Mouse (Mus musculus) ES-CJ7 (cell line): Measurements from ENCODE around the gene Plcxd1.
A peak's percentile ranks its signal among the peaks of the same experiment; 100 is the strongest.
"Not testable (repeated sequence)": the region's sequence is repeated elsewhere in the genome, so short reads cannot be mapped to it uniquely, and the experiment has no call there.

Experiments used
- DNase-seq: peaks from one replicate; pipeline ENCODE4 v3.0.0; 2011; ENCODE audit warnings: low read depth, low spot score

Plcxd1 gene

DNA sequence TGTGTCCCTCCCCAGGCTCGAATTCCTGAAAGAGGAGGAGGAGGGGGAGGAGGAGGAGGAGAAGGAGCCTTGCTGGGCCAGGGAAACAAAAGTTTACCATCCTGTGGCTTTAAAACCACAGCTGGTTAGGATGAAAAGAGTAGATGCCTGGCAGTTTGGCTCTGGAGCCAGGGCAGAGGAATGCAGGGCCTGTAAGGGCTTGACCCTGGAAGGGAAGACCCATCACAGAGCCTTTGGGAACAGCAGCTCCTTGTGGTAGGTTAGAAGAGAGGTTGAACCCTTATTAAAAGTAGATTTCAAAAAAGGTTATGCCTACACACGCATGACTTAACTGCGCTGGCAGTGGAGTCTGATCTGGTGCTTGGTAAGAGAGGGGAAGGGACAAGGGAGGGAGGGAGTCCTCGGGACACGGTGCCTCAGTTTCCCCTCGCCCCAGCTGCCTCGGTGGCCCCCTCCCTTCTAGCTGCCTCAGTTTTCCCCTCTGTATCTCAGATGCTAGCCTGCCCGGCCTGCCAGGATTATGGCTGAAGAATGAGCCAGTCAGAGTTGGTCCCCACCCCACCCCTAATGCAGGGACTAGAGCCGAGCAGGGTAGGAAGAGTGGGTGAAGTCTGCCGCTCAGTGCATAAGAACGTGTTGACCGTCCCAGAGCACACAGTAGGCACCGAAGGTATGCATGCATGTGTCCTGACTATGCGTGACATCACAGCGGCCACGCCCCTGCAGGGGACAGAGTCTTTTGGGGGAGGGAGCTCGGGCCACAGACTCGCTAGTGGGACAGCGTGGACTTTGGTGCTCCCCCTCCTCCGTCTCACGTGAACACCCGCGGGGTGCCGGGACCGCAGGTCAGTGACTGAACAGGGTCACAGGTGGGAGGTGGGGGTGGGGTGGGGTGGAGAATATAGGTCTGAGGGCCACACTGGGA is at the start of gene Plcxd1:
TSS of gene Plcxd1 (plus strand) at position 314 of the 925 bp plus-strand sequence.
- peak; percentile 62 for DNase-seq

DNA sequence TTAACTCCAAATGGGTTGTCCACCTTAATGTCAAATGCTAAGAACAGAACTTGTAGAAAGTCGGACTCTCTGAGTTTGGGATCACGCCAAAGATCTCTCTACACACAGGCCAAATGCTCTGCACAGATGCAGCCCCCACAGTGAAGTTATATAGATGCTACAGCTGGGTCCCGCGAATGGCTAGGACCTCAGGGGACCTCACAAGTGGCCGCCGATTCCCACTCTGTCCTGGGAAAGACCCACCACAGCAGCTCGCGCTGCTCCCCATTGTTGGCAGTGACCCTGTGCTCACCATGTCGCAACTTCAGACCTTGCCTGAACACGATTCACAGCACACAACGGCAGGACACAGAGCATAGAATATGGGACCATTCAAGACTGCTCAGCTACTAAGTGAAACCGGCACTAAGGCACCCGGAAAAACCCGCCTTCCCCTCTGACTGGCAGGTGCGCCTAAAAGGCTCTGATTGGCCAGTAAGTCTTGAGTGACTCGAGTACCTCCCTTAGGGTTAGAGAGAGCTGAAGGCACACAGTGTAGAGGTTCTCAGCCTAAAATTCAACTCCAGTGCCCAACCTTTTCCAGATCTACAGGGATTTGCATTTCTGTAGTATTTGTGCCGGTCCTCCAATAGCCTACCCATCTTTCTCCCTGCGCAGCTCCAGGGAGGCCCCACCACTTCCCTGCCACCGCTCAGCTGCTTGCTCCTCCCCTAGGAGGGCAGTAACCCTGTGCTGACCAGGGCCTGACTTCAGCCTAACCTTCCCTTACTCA is 41.9 kb upstream of the Plcxd1 start:
- peak; percentile 86 for DNase-seq

DNA sequence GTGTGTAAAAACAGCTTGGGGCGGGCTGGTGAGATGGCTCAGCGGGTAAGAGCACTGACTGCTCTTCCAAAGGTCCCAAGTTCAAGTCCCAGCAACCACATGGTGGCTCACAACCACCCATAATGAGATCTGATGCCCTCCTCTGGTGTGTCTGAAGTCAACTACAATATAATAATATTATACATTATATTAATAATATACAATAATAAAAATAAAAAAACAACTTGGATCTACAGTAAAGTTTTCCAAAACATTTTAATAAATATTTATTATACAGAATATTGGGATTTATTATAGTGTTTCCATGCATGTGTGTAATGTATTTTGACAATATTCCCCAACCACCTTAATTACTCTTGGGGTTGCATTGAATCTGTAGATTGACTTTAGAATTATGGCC is 27.4 kb upstream of the Plcxd1 start, which contains the start of gene Gm17655:
TSS of gene Gm17655 (minus strand) at position 101 of the 400 bp plus-strand sequence.
- DNase-seq: not testable (repeated sequence)

GRCm38 (mm10) chr5:110082961-110083360 is 16.8 kb upstream of the Plcxd1 start:
- DNase-seq: peak; percentile 83

DNA sequence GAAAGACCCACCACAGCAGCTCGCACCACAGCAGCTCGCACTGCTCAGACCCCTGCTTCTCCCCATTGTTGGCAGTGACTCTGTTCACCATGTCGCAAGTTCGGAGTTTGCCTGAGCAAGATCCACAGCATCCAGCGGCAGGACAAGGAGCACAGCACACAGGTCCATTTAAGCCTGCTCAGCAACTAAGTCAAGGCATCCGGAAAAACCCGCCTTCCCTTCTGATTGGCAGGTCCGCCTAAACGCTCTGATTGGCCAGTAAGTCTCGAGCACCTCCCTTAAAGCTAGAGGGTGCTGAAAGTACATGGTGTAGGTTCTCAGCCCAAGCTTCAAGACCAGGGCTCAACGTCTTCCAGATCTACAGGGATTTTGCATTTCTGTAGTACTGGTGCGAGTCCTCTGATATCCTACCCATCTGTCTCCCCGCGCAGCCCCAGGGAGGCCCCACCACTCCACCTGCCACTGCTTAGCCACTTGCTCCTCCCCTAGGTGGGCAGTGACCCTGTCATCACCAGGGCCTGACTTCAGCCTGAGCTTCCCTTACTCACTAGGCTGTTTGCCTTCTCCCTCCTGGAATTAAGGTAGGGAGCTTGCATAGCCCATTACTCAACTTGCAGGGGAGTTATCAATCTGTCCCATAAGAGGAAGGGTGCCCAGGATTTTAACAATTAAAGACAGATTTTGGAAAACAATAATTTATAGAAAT is 13.5 kb upstream of the Plcxd1 start:
- DNase-seq: peak; percentile 89

DNA sequence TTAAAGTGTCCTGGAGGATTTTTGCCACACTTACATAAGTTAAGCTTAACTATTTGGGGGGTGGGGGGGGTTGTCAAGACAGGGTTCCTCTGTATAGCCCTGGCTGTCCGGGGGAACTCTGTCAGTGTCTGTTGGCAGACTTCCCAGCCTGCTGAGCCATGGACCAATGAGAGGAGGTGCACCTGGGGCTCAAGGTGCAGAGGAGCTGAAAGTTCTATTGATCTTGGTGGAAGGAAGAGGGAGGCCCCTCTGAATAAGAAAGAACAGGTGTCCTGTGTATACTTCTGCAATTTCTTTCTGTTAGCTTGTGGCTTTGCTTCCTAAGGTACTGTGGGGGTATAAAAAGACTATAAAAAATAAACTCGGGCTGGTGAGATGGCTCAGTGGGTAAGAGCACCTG is 8.2 kb upstream of the Plcxd1 start:
- no peak for DNase-seq

DNA sequence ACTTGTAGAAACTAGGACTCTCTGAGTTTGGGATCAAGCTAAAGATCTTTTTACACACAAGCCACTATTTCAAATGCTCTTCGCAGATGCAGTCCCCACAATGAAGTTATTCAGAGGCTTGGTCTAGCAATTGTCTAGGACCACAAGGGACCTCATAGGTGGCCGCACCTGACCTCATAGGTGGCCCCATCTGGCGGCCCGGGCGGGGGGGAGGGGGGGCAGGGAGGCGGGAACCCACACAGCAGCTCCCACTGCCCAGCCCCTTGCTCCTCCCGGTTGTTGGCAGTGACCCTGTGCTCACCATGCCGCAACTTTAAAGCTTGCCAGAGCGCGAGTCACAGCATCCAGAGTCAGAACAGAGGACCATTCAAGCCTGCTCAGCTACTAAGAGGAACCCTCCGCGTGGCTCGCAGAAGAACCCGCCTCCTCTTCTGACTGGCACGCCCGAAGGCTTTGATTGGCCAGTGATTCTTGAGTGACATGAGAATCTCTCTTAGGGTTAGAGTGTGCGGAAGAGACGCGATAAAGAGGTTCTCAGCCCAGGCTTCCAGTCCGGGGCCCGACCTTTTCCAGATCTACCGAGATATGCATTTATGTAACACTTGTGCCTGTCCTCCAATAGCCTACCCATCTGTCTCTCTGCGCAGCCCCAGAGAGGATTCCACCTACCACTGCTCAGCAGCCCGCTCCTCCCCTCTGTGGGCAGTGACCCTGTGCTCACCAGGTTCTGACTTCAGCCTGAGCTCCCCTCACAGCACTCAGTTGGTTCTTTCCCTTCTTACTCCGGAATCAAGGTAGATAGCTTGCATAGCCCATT is 5.5 kb upstream of the Plcxd1 start, which contains the start of gene Gm35315:
TSS of gene Gm35315 (minus strand) at position 391 of the 817 bp plus-strand sequence.
- peak; percentile 93 for DNase-seq

GRCm38 (mm10) chr5:110094847-110095213 is 4.9 kb upstream of the Plcxd1 start:
- DNase-seq: no peak

DNA sequence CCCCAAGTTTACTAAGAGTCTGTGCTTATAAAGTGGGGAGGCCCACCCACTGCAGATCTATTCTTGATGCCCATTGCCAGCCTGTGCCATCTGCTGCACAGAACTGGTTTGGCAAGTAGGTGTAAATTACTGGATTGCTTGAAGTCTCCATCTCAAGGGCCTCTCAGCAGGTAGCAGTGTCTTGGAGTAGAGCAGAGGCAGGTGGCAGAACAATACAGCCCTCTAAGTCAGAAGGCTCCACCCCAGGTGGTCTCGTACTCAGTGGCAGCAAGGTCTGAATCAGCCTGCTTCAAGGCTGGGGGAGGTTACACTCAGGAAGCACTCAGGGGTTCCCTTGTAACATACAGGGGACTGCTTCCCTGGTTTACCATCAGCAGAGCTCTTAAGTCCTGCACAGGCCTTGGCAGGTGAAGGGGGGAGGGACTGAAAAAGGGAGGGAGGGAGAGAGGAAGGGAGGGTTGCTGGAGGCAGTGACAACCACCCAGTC is 735 bp upstream of the Plcxd1 start:
- DNase-seq: peak; percentile 96

GRCm38 (mm10) chr5:110100921-110101631 is 1.3 kb downstream of the Plcxd1 start:
- DNase-seq: no peak

- peak; percentile 33 for DNase-seq
Measured at GRCm38 (mm10) chr5:110101716-110102347, 2.1 kb downstream of the Plcxd1 start.

DNA sequence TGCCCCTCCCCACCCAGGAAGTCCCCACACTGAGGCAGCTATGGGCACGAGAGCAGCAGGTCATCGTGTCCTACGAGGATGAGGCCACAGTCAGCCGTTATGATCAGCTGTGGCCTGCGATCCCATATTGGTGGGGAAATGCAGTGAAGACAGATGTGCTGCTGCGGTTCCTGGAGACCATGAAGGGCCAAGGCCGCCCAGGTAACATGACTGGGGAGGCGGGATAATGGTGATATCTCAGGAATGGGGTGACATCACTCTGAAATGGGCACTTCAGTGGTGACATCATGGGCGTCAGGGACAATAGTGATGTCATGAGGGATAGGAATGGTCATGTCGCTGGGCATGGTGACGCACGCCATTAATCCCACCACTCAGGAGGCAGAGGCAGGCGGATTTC is 2.7 kb downstream of the Plcxd1 start:
- DNase-seq: no peak

- no peak for DNase-seq
Measured at GRCm38 (mm10) chr5:110102853-110103625, 3.3 kb downstream of the Plcxd1 start.

GRCm38 (mm10) chr5:110103901-110104615 is 4.3 kb downstream of the Plcxd1 start:
- DNase-seq: no peak

DNA sequence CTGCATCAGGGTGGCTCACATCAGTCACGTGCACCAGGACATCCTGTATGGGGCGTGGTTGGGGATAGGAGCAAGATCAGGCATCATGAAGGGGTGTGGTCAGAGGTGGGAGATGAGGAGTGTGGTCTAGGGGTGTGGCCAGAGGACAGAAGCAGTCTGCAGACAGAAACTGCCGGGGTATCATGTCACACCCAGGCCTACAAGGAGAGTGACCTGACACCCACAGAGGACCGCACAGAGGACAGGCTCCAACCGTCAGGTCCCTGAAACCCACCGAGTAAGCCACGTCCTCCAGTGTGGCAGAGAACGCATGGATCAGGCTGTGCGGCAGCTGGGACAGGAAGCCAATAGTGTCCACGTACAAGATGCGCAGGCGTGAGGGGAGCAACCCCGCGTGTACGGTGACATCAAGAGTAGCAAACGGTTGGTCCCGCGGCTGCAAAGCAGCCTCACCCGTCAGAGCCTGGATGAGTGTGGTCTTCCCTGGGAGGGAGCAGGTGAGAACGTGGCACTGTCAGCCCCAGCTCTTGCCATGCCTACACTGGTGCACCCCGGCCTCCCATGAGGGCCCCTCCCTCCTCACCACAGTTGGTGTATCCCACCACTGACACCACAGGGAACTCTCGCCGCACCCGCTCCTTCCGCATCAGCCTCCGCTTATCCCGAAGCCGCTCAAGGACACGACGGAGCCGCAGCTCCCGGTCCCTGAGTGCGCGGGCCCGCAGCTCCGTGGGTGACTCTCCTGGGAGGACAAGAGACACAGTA is 5.0 kb downstream of the Plcxd1 start:
- peak; percentile 69 for DNase-seq

DNA sequence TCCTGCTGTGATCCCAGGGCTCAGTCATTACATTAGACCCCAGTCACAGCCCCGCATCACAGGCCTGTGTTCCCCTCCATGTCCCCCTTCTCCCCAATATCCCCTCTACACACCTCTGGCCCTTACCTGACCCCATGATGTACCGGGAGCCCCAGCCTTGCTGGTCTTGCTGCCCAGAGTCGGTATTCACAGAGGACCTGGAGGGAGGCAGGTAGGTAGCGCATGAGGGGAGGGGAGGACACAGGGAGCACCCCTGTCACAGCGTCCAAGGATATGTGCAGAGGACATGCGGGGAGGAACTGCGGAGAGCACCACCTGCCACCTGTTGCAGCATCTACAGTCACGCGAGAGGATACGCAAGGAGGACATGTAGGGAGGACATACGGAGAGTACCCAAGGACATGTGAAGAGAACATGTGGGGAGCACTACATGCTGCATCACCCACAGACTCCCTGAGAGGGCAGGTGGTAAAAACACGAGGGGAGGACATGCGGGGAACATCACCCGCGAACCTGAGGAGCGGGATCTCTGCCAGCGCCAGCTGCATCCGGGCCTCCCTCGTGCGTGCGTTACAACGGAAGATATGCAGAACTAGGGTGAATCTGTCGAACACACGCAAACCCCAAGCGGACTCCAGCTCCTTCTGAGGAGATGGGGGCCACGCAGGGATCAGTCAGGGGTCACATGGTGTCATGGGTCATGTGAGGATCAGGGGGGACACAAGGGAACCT is 6.5 kb downstream of the Plcxd1 start:
- DNase-seq: no peak
